Mouse (Mus musculus) kidney, postnatal 25 days (tissue): Measurements from ENCODE around the gene Il17rb.

Source experiments
- DNase-seq, 2 experiments: peaks; one replicate each; pipeline ENCODE4 v3.0.0; 2021; ENCODE audit warnings: mixed read lengths in 2 of 2

Gene Il17rb

DNA sequence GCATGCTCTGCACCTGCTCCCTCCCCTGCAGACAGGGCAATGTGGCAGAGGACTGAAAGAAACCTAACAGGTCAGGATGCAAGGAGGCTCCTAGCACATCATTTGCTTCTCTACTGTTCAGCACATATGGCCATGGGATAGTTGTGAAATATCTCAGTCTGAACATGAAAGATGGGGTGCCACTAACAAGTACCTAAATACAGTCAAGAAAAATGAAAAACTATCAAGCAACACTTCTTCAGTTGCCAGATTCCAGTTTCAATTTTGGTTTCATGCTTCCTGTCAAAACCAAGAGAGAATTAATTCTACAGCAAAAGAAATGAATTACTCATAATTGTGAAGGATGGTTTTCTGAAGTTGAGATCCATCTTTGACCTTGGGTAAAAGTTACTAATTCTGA lies 51.3 kb downstream of the Il17rb start:
- no peak for DNase-seq

DNA sequence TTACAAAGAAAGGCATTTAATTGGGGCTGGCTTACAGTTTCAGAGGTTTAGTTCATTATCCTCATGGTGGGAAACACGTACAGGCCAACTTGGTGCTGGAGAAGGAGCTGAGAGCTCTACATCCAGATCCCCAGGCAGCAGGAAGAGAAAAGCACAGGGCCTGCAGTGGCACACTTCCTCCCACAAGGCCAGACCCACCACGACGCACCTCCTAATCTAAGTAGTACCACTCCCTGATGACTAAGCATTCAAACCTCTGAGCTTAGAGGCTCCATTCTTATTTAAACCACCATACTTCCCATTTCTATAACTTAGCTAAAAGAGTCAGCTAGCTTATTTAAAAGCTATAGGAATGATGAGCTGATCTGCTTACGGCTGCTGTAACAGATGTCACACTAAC lies 57.9 kb downstream of the Il17rb start:
- no peak for DNase-seq

GRCm38 (mm10) chr14:29946761-29947309 lies 61.9 kb downstream of the Il17rb start:
- no peak for DNase-seq
